ENCODE assay signal across 21 mouse cellular contexts in genomic region chr1:68823116-68823644, GRCm38 (mm10).
"Had no signal": no experiment of that assay in that cellular context is flagged by ENCODE, and none has a peak within 500 bp of the region (broad histone marks: within the 10 kb centered on the region; RNA-seq: fewer than 3 reads in every experiment).

No protein-coding gene starts in this region.

- H3K4me3 ChIP-seq: intestine, embryonic 15.5 days; limb, embryonic 10.5 days; limb, embryonic 13.5 days; liver, embryonic 12.5 days; liver, embryonic 15.5 days; lung, embryonic 15.5 days; megakaryocyte, embryonic 14.5 days; midbrain, embryonic 10.5 days; neural tube, embryonic 12.5 days; neural tube, embryonic 15.5 days; stomach, embryonic 15.5 days had no signal

- DNase-seq: liver; lung, adult 18-20 months; lung, postnatal 10 days; lung, postnatal 36 days; midbrain, embryonic 14.5 days; right cerebral cortex, adult 18-20 months; right cerebral cortex, postnatal 14 days; right cerebral cortex, postnatal 4 days; thymus, adult 18-20 months; thymus, postnatal 36 days had no signal

- H3K36me3 ChIP-seq: intestine, embryonic 15.5 days; limb, embryonic 10.5 days; limb, embryonic 13.5 days; liver, embryonic 12.5 days; liver, embryonic 15.5 days; lung, embryonic 15.5 days; midbrain, embryonic 10.5 days; neural tube, embryonic 12.5 days; neural tube, embryonic 15.5 days; stomach, embryonic 15.5 days had no signal

- H3K4me1 ChIP-seq: intestine, embryonic 15.5 days; limb, embryonic 10.5 days; limb, embryonic 13.5 days; liver, embryonic 12.5 days; liver, embryonic 15.5 days; lung, embryonic 15.5 days; megakaryocyte, embryonic 14.5 days; midbrain, embryonic 10.5 days; neural tube, embryonic 12.5 days; neural tube, embryonic 15.5 days; stomach, embryonic 15.5 days had no signal

- H3K9ac ChIP-seq: intestine, embryonic 15.5 days; limb, embryonic 13.5 days; liver, embryonic 12.5 days; liver, embryonic 15.5 days; lung, embryonic 15.5 days; neural tube, embryonic 12.5 days; neural tube, embryonic 15.5 days; stomach, embryonic 15.5 days had no signal

- ATAC-seq: intestine, embryonic 15.5 days; liver, embryonic 12.5 days had no signal

- H3K4me2 ChIP-seq: intestine, embryonic 15.5 days; limb, embryonic 13.5 days; liver, embryonic 12.5 days; liver, embryonic 15.5 days; lung, embryonic 15.5 days; neural tube, embryonic 12.5 days; neural tube, embryonic 15.5 days; stomach, embryonic 15.5 days had no signal

- H3K27me3 ChIP-seq: intestine, embryonic 15.5 days; limb, embryonic 13.5 days; liver, embryonic 12.5 days; liver, embryonic 15.5 days; lung, embryonic 15.5 days; megakaryocyte, embryonic 14.5 days; neural tube, embryonic 12.5 days; neural tube, embryonic 15.5 days; stomach, embryonic 15.5 days had no signal

- H3K9me3 ChIP-seq: intestine, embryonic 15.5 days; limb, embryonic 10.5 days; limb, embryonic 13.5 days; liver, embryonic 12.5 days; liver, embryonic 15.5 days; lung, embryonic 15.5 days; megakaryocyte, embryonic 14.5 days; midbrain, embryonic 10.5 days; neural tube, embryonic 12.5 days; neural tube, embryonic 15.5 days; stomach, embryonic 15.5 days had no signal

- H3K27ac ChIP-seq: intestine, embryonic 15.5 days; limb, embryonic 10.5 days; limb, embryonic 13.5 days; liver, embryonic 12.5 days; liver, embryonic 15.5 days; lung, embryonic 15.5 days; midbrain, embryonic 10.5 days; neural tube, embryonic 12.5 days; neural tube, embryonic 15.5 days; stomach, embryonic 15.5 days had no signal
